Mouse (Mus musculus) embryonic fibroblast, embryonic 13.5 days (primary cell): ENCODE measurements around the gene D11Wsu47e.

Experiments used
- CTCF ChIP-seq: IDR thresholded peaks from 2 replicates; pipeline ENCODE4 v1.5.1; 2011; ENCODE audit warnings: mild to moderate bottlenecking, control low read depth, low read length, moderate library complexity, borderline replicate concordance; ENCODE audit not compliant: insufficient read depth
- POLR2A ChIP-seq: IDR thresholded peaks from 2 replicates; pipeline ENCODE4 v1.6.1; 2011; ENCODE audit warnings: low read depth, mild to moderate bottlenecking, control low read depth, low read length, moderate library complexity

GRCm38 (mm10) chr11:113716132-113716531, 31.9 kb downstream of the D11Wsu47e start:
- no peak for TF ChIP-seq POLR2A
- TF ChIP-seq CTCF, result no peak
